Mouse (Mus musculus) activated CD4-positive, CD25-positive, alpha-beta regulatory T cell, adult 4 months (primary cell): ENCODE data around the gene Pink1. TPM values are rescaled to one million over a fixed set of nuclear protein-coding genes. Genes with fewer than 3 reads are reported as not detected.

Experiments used
- ATAC-seq: one replicate; pipeline ENCODE4 v1.8.0; 2017
- polyA plus RNA-seq, 2 experiments: library from polyadenylated mRNA; unstranded; fragments of 100-300 nt; shearing (Covaris generic); gene quantifications; one replicate each; pipeline ENCODE4 v1.2.1; 2017

Pink1 gene
- polyA plus RNA-seq, 2 experiments from 2014 or later: 5.6 to 15.3 TPM

- no peak for ATAC-seq
These were observed 14.5 kb downstream of the Pink1 start for GRCm38 (mm10) chr4:138311595-138311994.

- no peak for ATAC-seq
These were observed 15.7 kb downstream of the Pink1 start for GRCm38 (mm10) chr4:138310311-138310910.

GRCm38 (mm10) chr4:138307739-138308138 lies 18.4 kb downstream of the Pink1 start:
- ATAC-seq: no peak

GRCm38 (mm10) chr4:138307025-138307424 lies 19.1 kb downstream of the Pink1 start:
- no peak for ATAC-seq

- peak; percentile 97 for ATAC-seq
These were observed 21.6 kb downstream of the Pink1 start, which contains the start of gene Ddost for GRCm38 (mm10) chr4:138304340-138305104. TSS of gene Ddost (plus strand) at chr4:138304730.

- ATAC-seq: no peak
These were observed 22.4 kb downstream of the Pink1 start for GRCm38 (mm10) chr4:138303742-138304141.

- ATAC-seq: no peak
These were observed 23.1 kb downstream of the Pink1 start for GRCm38 (mm10) chr4:138303011-138303410.

GRCm38 (mm10) chr4:138301271-138301780 lies 24.8 kb downstream of the Pink1 start:
- no peak for ATAC-seq

GRCm38 (mm10) chr4:138293949-138294550 lies 32.1 kb downstream of the Pink1 start:
- no peak for ATAC-seq

- ATAC-seq: no peak
These were observed 32.7 kb downstream of the Pink1 start for GRCm38 (mm10) chr4:138293261-138293948.

- no peak for ATAC-seq
These were observed 34.1 kb downstream of the Pink1 start for GRCm38 (mm10) chr4:138292028-138292427.

GRCm38 (mm10) chr4:138288691-138289090 lies 37.4 kb downstream of the Pink1 start:
- no peak for ATAC-seq

GRCm38 (mm10) chr4:138286411-138286810 lies 39.7 kb downstream of the Pink1 start:
- ATAC-seq: no peak

- peak; percentile 86 for ATAC-seq
These were observed 43.3 kb downstream of the Pink1 start for GRCm38 (mm10) chr4:138282834-138283233.

GRCm38 (mm10) chr4:138278346-138278745 lies 47.8 kb downstream of the Pink1 start:
- no peak for ATAC-seq

- no peak for ATAC-seq
These were observed 53.8 kb downstream of the Pink1 start for GRCm38 (mm10) chr4:138272011-138272997.

- no peak for ATAC-seq
These were observed 58.2 kb downstream of the Pink1 start for GRCm38 (mm10) chr4:138267869-138268268.
